Mouse (Mus musculus): ENCODE results near the gene Krtap27-1. TPM values are rescaled to one million over a fixed set of nuclear protein-coding genes. Genes with fewer than 3 reads are reported as not detected.

The Krtap27-1 gene
- total and polyA plus RNA-seq, 2 experiments from 2014 or later: not detected

DNA sequence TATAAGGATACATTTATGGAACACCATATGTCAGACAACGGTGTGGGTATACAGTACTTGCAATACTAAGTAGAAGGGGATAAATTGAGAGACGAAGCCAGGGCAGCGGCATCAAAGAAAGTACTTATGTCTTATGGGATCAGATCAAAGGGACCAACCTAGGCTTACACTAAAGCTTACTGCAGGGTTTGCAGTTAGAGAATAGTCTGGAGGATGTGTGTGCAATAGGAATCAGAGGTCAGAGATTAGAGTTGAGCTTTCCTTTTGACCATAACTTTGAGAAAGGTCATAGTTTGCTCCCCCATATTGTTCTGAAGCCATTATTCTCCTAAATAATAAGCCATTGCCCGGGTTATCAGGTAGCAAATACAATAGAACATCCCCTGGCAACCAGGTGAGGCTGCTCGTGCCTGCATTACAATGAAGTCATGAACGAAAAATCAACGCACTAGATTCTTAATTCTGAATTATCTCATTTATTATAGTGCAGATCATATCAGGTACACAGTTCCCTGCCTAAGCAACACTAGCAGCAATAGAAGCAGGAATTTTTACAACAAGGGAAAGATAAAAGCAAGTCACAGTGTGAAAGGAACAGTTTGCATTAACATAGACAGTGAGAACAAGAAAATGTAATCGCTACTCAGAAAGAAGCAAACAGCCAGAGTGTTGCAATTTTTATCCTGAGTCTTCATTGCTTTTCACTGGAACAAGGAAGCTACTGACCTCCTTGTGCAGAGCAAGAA is 24.9 kb downstream of the Krtap27-1 start:
- DNase-seq (ENCODE audit: low spot score) (no peak), ATAC-seq (no peak)
- no peak for TF ChIP-seq CTCF (IDR thresholded peaks at IDR 0.05; ENCODE audit: low read depth)
- H3K4me1 ChIP-seq (ENCODE audit: insufficient read depth, low read length): no peaks in the 10 kb centered on the region
- H3K36me3 ChIP-seq (ENCODE audit: insufficient read depth, low read length): no peaks in the 10 kb centered on the region
- WGBS: 82% methylated on average over 8 of the region's 8 CpGs
- no peak overlapping the region for H3K9ac ChIP-seq (replicated peaks; ENCODE audit: low read length)
- H3K4me3 ChIP-seq (ENCODE audit: low read length): no peak overlapping the region
- H3K27me3 ChIP-seq (ENCODE audit: insufficient read depth, low read length): no peaks in the 10 kb centered on the region
- H3K4me2 ChIP-seq (ENCODE audit: low read depth, low read length): no peak overlapping the region
- no peaks in the 10 kb centered on the region for H3K9me3 ChIP-seq (ENCODE audit: low read length)
- H3K27ac ChIP-seq: no peak overlapping the region

DNA sequence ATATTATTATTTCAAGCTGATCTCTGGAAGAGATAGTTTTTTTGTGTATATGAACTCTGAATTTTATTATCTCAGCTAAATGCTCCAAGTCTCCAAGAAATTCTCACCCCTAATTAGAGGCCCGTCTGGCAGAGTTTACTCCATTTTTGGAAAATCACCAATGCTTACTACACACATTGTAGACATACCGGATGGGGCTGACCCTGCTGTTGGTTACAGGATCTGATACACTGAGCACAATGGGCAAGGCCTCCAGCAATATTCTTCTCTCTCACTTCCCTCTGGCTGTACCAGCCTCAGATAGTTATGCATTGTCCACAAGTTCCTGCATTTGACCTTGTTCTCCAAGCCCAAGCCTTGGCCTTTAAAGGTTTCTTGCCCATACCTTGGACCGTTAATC is 31.4 kb downstream of the Krtap27-1 start:
- TF ChIP-seq CTCF (IDR thresholded peaks at IDR 0.05; ENCODE audit: low read depth): no peak
- WGBS: 70% methylated on average over 3 of the region's 3 CpGs
- no peak for ATAC-seq
- Histone ChIP-seq H3K36me3 (ENCODE audit: insufficient read depth, low read length) (no peaks in the 10 kb centered on the region), H3K4me1 (ENCODE audit: insufficient read depth, low read length) (no peaks in the 10 kb centered on the region), H3K9ac (replicated peaks; ENCODE audit: low read length) (no peak overlapping the region), H3K9me3 (ENCODE audit: low read length) (no peaks in the 10 kb centered on the region), H3K27ac (no peak overlapping the region), H3K4me3 (ENCODE audit: low read length) (no peak overlapping the region), H3K4me2 (ENCODE audit: low read depth, low read length) (no peak overlapping the region), H3K27me3 (ENCODE audit: insufficient read depth, low read length) (no peaks in the 10 kb centered on the region)
- no peak for DNase-seq (ENCODE audit: low spot score)

GRCm38 (mm10) chr16:88635142-88635541 is 36.3 kb downstream of the Krtap27-1 start:
- Histone ChIP-seq H3K9ac (replicated peaks; ENCODE audit: low read length) (no peak overlapping the region), H3K27me3 (ENCODE audit: insufficient read depth, low read length) (no peaks in the 10 kb centered on the region), H3K36me3 (ENCODE audit: insufficient read depth, low read length) (no peaks in the 10 kb centered on the region), H3K4me2 (ENCODE audit: low read depth, low read length) (no peak overlapping the region), H3K9me3 (ENCODE audit: low read length) (no peaks in the 10 kb centered on the region), H3K4me3 (ENCODE audit: low read length) (no peak overlapping the region), H3K4me1 (ENCODE audit: insufficient read depth, low read length) (no peaks in the 10 kb centered on the region), H3K27ac (no peak overlapping the region)
- DNase-seq (ENCODE audit: low spot score) (peak; percentile 42), ATAC-seq (0 out of 2 replicates have a peak, but pooled peaks have one; percentile 40)
- 42% methylated on average over 4 of the region's 4 CpGs for WGBS
- no peak for TF ChIP-seq CTCF (IDR thresholded peaks at IDR 0.05; ENCODE audit: low read depth)

GRCm38 (mm10) chr16:88631474-88631873 is 40.0 kb downstream of the Krtap27-1 start:
- Histone ChIP-seq H3K27me3 (ENCODE audit: insufficient read depth, low read length) (no peaks in the 10 kb centered on the region), H3K27ac (no peak overlapping the region), H3K4me1 (ENCODE audit: insufficient read depth, low read length) (no peaks in the 10 kb centered on the region), H3K36me3 (ENCODE audit: insufficient read depth, low read length) (no peaks in the 10 kb centered on the region), H3K4me3 (ENCODE audit: low read length) (no peak overlapping the region), H3K4me2 (ENCODE audit: low read depth, low read length) (no peak overlapping the region), H3K9me3 (ENCODE audit: low read length) (no peaks in the 10 kb centered on the region), H3K9ac (replicated peaks; ENCODE audit: low read length) (no peak overlapping the region)
- no peak for DNase-seq (ENCODE audit: low spot score)
- no peak for ATAC-seq
- WGBS: 79% methylated on average over 4 of the region's 4 CpGs
- no peak for TF ChIP-seq CTCF (IDR thresholded peaks at IDR 0.05; ENCODE audit: low read depth)

GRCm38 (mm10) chr16:88627566-88627965 is 43.9 kb downstream of the Krtap27-1 start, which contains the start of gene 2310079G19Rik:
TSS of gene 2310079G19Rik (minus strand) at chr16:88627666.
- no peak within 1 kb of the TSS for H3K27ac ChIP-seq
- no peak within 1 kb of the TSS for H3K9ac ChIP-seq (replicated peaks; ENCODE audit: low read length)
- TF ChIP-seq CTCF (IDR thresholded peaks at IDR 0.05; ENCODE audit: low read depth): no peak
- no peaks in the 10 kb centered on the region for H3K4me1 ChIP-seq (ENCODE audit: insufficient read depth, low read length)
- H3K9me3 ChIP-seq (ENCODE audit: low read length): no peaks in the 10 kb centered on the region
- DNase-seq (ENCODE audit: low spot score): no peak
- H3K4me2 ChIP-seq (ENCODE audit: low read depth, low read length): no peak within 1 kb of the TSS
- no peaks in the 10 kb centered on the region for H3K36me3 ChIP-seq (ENCODE audit: insufficient read depth, low read length)
- no peak within 1 kb of the TSS for H3K4me3 ChIP-seq (ENCODE audit: low read length)
- 93% methylated on average over 4 of the region's 4 CpGs for WGBS
- no peak for ATAC-seq
- H3K27me3 ChIP-seq (ENCODE audit: insufficient read depth, low read length): no peaks in the 10 kb centered on the region

Other genes with a start within 250 kb of the Krtap27-1 start
- not detected in 2 replicates for gene Cldn17, start 164.7 kb downstream of the Krtap27-1 start, total RNA-seq (2014; rRNA removed)
- not detected in 2 replicates for gene Cldn17, start 164.7 kb downstream of the Krtap27-1 start, polyA plus RNA-seq (2015; fragmentation: Nextera tagmentation; extraction: Ambion mirVana)
- not detected in 2 replicates for gene Cldn8, start 108.5 kb downstream of the Krtap27-1 start, total RNA-seq (2014; rRNA removed)
- not detected in 2 replicates for gene Cldn8, start 108.5 kb downstream of the Krtap27-1 start, polyA plus RNA-seq (2015; fragmentation: Nextera tagmentation; extraction: Ambion mirVana)
- gene Krtap24-1, start 59.4 kb downstream of the Krtap27-1 start, total RNA-seq (2014; rRNA removed): not detected in 2 replicates
- gene Krtap24-1, start 59.4 kb downstream of the Krtap27-1 start, polyA plus RNA-seq (2015; fragmentation: Nextera tagmentation; extraction: Ambion mirVana): not detected in 2 replicates
- not detected in 2 replicates for gene 2310079G19Rik, start 44.0 kb downstream of the Krtap27-1 start, total RNA-seq (2014; rRNA removed)
- gene 2310079G19Rik, start 44.0 kb downstream of the Krtap27-1 start, polyA plus RNA-seq (2015; fragmentation: Nextera tagmentation; extraction: Ambion mirVana): not detected in 2 replicates
- not detected in 2 replicates for gene Krtap26-1, start 23.9 kb downstream of the Krtap27-1 start, total RNA-seq (2014; rRNA removed)
- gene Krtap26-1, start 23.9 kb downstream of the Krtap27-1 start, polyA plus RNA-seq (2015; fragmentation: Nextera tagmentation; extraction: Ambion mirVana): not detected in 2 replicates
- not detected in 2 replicates for gene 2310061N02Rik, start 36.3 kb upstream of the Krtap27-1 start, total RNA-seq (2014; rRNA removed)
- gene 2310061N02Rik, start 36.3 kb upstream of the Krtap27-1 start, polyA plus RNA-seq (2015; fragmentation: Nextera tagmentation; extraction: Ambion mirVana): not detected in 2 replicates
- not detected in 2 replicates for gene Krtap13-1, start 57.2 kb upstream of the Krtap27-1 start, total RNA-seq (2014; rRNA removed)
- gene Krtap13-1, start 57.2 kb upstream of the Krtap27-1 start, polyA plus RNA-seq (2015; fragmentation: Nextera tagmentation; extraction: Ambion mirVana): not detected in 2 replicates
- gene Krtap13, start 80.0 kb upstream of the Krtap27-1 start, total RNA-seq (2014; rRNA removed): not detected in 2 replicates
- gene Krtap13, start 80.0 kb upstream of the Krtap27-1 start, polyA plus RNA-seq (2015; fragmentation: Nextera tagmentation; extraction: Ambion mirVana): not detected in 2 replicates
- gene 2310034C09Rik, start 87.2 kb upstream of the Krtap27-1 start, total RNA-seq (2014; rRNA removed): not detected in 2 replicates
- not detected in 2 replicates for gene 2310034C09Rik, start 87.2 kb upstream of the Krtap27-1 start, polyA plus RNA-seq (2015; fragmentation: Nextera tagmentation; extraction: Ambion mirVana)
- gene 2310057N15Rik, start 102.5 kb upstream of the Krtap27-1 start, total RNA-seq (2014; rRNA removed): not detected in 2 replicates
- gene 2310057N15Rik, start 102.5 kb upstream of the Krtap27-1 start, polyA plus RNA-seq (2015; fragmentation: Nextera tagmentation; extraction: Ambion mirVana): not detected in 2 replicates
- not detected in 2 replicates for gene Gm5965, start 106.2 kb upstream of the Krtap27-1 start, total RNA-seq (2014; rRNA removed)
- gene Gm5965, start 106.2 kb upstream of the Krtap27-1 start, polyA plus RNA-seq (2015; fragmentation: Nextera tagmentation; extraction: Ambion mirVana): not detected in 2 replicates
- gene Gm20741, start 140.5 kb upstream of the Krtap27-1 start, total RNA-seq (2014; rRNA removed): not detected in 2 replicates
- gene Gm20741, start 140.5 kb upstream of the Krtap27-1 start, polyA plus RNA-seq (2015; fragmentation: Nextera tagmentation; extraction: Ambion mirVana): not detected in 2 replicates
- not detected in 2 replicates for gene Krtap15, start 148.5 kb upstream of the Krtap27-1 start, total RNA-seq (2014; rRNA removed)
- not detected in 2 replicates for gene Krtap15, start 148.5 kb upstream of the Krtap27-1 start, polyA plus RNA-seq (2015; fragmentation: Nextera tagmentation; extraction: Ambion mirVana)
- gene Krtap14, start 154.5 kb upstream of the Krtap27-1 start, total RNA-seq (2014; rRNA removed): not detected in 2 replicates
- not detected in 2 replicates for gene Krtap14, start 154.5 kb upstream of the Krtap27-1 start, polyA plus RNA-seq (2015; fragmentation: Nextera tagmentation; extraction: Ambion mirVana)
- gene Krtap19-1, start 197.7 kb upstream of the Krtap27-1 start, total RNA-seq (2014; rRNA removed): not detected in 2 replicates
- not detected in 2 replicates for gene Krtap19-1, start 197.7 kb upstream of the Krtap27-1 start, polyA plus RNA-seq (2015; fragmentation: Nextera tagmentation; extraction: Ambion mirVana)
- gene Krtap19-2, start 202.6 kb upstream of the Krtap27-1 start, total RNA-seq (2014; rRNA removed): not detected in 2 replicates
- gene Krtap19-2, start 202.6 kb upstream of the Krtap27-1 start, polyA plus RNA-seq (2015; fragmentation: Nextera tagmentation; extraction: Ambion mirVana): not detected in 2 replicates
- not detected in 2 replicates for gene Krtap19-3, start 206.4 kb upstream of the Krtap27-1 start, total RNA-seq (2014; rRNA removed)
- not detected in 2 replicates for gene Krtap19-3, start 206.4 kb upstream of the Krtap27-1 start, polyA plus RNA-seq (2015; fragmentation: Nextera tagmentation; extraction: Ambion mirVana)
- not detected in 2 replicates for gene Krtap19-4, start 213.4 kb upstream of the Krtap27-1 start, total RNA-seq (2014; rRNA removed)
- gene Krtap19-4, start 213.4 kb upstream of the Krtap27-1 start, polyA plus RNA-seq (2015; fragmentation: Nextera tagmentation; extraction: Ambion mirVana): not detected in 2 replicates
- gene Krtap19-5, start 224.8 kb upstream of the Krtap27-1 start, total RNA-seq (2014; rRNA removed): not detected in 2 replicates
- gene Krtap19-5, start 224.8 kb upstream of the Krtap27-1 start, polyA plus RNA-seq (2015; fragmentation: Nextera tagmentation; extraction: Ambion mirVana): not detected in 2 replicates

Measured in hindbrain, postnatal 0 days (tissue).